Mouse (Mus musculus): ENCODE measurements around the gene Usp35. TPM values are rescaled to one million over a fixed set of nuclear protein-coding genes. Genes with fewer than 3 reads are reported as not detected.

Gene Usp35
- polyA plus RNA-seq, 1 experiment from 2014 or later = 1.8 TPM

DNA sequence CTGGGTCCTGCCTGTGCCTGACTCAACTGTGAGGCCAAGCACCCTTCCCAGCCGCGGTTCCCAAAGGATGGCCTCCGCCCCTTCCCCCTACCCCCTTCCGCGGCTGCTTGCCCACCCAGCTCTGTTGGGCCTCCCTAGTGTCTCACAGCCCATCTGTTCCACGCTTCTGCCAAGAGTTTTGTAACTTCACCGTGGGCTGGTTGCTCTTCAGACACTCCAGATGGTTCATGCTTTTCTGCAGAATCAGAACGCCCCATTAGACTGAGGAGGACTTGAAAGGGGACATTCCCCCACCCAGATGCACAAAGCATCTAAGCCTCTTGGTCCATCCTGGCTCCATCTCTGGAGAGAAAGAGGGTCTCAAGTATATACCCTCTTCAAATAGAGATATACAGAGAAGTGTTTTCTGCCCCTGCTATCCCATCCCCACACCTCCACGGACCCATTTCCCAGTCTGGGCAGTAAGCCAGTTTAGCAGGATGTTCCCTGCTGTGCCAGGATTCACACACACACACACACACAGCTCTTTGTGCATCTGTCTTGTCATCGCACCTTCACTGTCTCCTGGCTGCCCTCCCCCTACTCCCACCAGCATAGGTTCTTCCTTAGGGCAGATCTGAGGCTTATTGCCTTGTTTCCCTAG, 13.5 kb upstream of the Usp35 start:
- Histone ChIP-seq H3K9ac (no peak overlapping the region), H3K4me3 (replicated peaks) (no peak overlapping the region), H3K36me3 (no peaks in the 10 kb centered on the region), H3K4me2 (no peak overlapping the region), H3K4me1 (0 out of 2 replicates have a peak, but pooled peaks cover 6% of the 10 kb centered on the region), H3K27me3 (replicated peaks) (no peaks in the 10 kb centered on the region), H3K9me3 (no peaks in the 10 kb centered on the region), H3K27ac (no peak overlapping the region; the same call in 1 of the 2 replicates)
- no peak for ATAC-seq (ENCODE audit: insufficient read depth, low FRiP score, low read depth)
- WGBS = 55% methylated on average over 10 of the region's 10 CpGs

DNA sequence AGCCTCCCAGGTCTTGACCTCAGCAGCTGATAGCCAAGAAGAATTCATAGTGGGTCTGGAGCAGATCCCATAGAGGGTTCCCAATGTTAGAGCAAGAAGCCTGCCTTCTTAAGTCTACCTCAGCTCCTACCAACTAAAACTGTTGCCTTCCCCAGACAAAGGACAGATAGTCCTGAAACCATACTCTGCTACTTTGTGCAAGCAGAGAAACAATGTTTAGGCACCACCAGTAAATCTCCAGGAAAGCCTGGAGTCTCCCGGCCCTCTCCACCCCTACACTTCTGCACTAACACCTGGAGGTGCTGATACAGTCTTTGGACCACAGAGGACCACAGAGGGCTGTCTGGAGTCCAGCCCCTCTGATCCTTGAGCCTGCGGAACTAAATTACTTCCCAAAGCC, 12.8 kb upstream of the Usp35 start:
- ATAC-seq (ENCODE audit: insufficient read depth, low FRiP score, low read depth) = no peak

DNA sequence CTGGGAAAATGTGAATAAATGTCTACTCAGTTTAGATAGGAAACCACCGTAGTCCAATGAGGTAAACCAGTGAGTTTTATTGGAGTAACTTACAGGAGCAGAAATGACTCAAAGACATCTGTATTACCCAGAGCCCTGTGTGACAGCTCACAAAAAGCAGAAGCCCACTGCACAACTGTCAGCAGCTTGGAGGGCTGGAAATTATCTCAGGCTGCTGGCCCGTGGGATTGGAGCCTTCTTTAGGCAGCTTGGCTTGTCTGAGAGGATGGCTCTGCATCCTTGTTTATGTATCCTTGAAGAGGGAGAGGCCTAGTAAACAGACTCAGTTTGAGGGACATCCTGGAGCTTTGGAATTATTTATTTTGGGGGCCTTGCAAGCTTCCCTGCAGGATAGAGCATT, 11.1 kb upstream of the Usp35 start:
- Histone ChIP-seq H3K4me1 (0 out of 2 replicates have a peak, but pooled peaks cover 6% of the 10 kb centered on the region), H3K9me3 (no peaks in the 10 kb centered on the region), H3K27me3 (replicated peaks) (no peaks in the 10 kb centered on the region), H3K36me3 (no peaks in the 10 kb centered on the region), H3K4me2 (no peak overlapping the region), H3K9ac (no peak overlapping the region), H3K27ac (peak overlapping the region; percentile 60; the same call in 1 of the 2 replicates), H3K4me3 (replicated peaks) (no peak overlapping the region)
- no peak; the same call in 1 of the 2 replicates for ATAC-seq (ENCODE audit: insufficient read depth, low FRiP score, low read depth)
- WGBS = 34% methylated on average over 2 of the region's 2 CpGs

More for the DNA sequence above, 12.8 kb upstream of the Usp35 start:
- WGBS = 84% methylated on average over 2 of the region's 2 CpGs
- H3K4me3 ChIP-seq (replicated peaks) = no peak overlapping the region
- H3K9me3 ChIP-seq = no peaks in the 10 kb centered on the region
- no peak overlapping the region for H3K4me2 ChIP-seq
- 0 out of 2 replicates have a peak, but pooled peaks cover 6% of the 10 kb centered on the region for H3K4me1 ChIP-seq
- no peak overlapping the region for H3K9ac ChIP-seq
- H3K27ac ChIP-seq = no peak overlapping the region; the same call in 1 of the 2 replicates
- no peaks in the 10 kb centered on the region for H3K27me3 ChIP-seq (replicated peaks)
- H3K36me3 ChIP-seq = no peaks in the 10 kb centered on the region

DNA sequence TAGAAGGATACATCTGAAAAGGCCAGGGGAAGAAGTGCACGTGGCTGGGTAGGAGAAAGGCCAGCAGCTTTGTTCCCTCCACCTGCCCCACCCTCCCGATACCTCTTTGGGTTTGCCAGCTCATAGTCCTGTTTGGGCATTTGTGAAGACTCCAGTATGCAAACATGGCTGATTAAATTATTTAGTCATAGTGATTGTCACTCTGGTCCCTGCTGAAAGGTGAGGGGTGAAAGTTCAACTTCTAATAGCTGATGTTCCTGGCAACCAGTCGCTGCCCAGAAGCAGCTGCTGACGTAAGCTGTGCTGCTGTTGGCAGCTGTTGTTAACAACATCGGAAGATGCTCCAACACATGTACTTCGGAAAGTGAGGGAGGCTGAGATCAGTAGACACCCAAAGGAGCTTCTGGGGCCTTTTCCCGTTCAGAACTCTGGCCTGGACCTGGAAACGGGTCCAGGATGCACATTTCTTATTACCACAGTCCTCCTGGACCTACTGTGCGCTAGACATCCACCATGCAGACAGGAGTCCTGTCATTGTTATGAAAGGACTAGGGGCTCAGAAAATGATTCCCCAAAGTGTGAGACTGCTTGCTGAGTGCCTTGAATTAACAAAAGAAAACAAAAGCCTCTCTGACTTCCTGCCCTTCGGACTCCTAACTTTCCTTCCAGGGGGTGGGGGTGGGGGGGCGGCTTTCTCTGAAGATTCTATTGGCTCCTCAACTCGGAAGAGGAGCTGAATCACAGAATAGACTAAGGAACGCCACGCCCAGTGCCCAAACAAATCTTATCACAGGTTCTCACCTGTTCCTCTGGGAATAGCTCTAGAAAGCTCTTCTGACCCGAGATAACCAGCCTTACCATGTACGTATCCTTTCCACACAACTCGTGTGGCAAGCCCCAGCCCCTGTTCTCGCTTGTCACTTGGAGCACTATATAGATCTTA, 9.4 kb upstream of the Usp35 start:
- peak overlapping the region; percentile 40; the same call in 1 of the 2 replicates for H3K27ac ChIP-seq
- H3K36me3 ChIP-seq = no peaks in the 10 kb centered on the region
- H3K9ac ChIP-seq = no peak overlapping the region
- no peaks in the 10 kb centered on the region for H3K9me3 ChIP-seq
- WGBS = 58% methylated on average over 18 of the region's 18 CpGs
- no peak overlapping the region for H3K4me2 ChIP-seq
- H3K4me1 ChIP-seq = 0 out of 2 replicates have a peak, but pooled peaks cover 6% of the 10 kb centered on the region
- H3K27me3 ChIP-seq (replicated peaks) = no peaks in the 10 kb centered on the region
- no peak overlapping the region for H3K4me3 ChIP-seq (replicated peaks)
- peak; percentile 50; the same call in 1 of the 2 replicates for ATAC-seq (ENCODE audit: insufficient read depth, low FRiP score, low read depth)

DNA sequence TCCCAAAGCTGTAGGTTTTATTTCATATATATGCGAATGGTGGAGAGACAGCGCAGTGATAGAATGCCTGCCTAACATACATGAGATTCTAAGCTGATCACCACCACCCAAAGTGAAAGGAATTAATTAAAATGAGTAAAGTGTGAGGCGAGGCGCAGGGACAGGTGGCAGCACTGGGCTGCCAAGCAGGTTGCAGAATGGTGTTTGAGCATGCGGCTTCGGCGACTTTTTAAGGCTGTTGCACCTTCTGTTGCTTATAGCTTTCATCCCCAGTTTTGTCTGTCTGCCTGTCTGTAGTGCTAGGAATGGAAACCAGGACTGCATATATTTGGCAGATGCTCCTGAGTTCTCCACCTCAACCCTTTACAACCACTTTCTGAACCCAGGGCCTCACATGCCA, 7.8 kb upstream of the Usp35 start:
- H3K4me3 ChIP-seq (replicated peaks) = no peak overlapping the region
- no peak overlapping the region for H3K9ac ChIP-seq
- H3K4me1 ChIP-seq = 0 out of 2 replicates have a peak, but pooled peaks cover 6% of the 10 kb centered on the region
- ATAC-seq (ENCODE audit: insufficient read depth, low FRiP score, low read depth) = no peak
- no peaks in the 10 kb centered on the region for H3K9me3 ChIP-seq
- no peak overlapping the region for H3K4me2 ChIP-seq
- no peaks in the 10 kb centered on the region for H3K36me3 ChIP-seq
- H3K27ac ChIP-seq = no peak overlapping the region
- 88% methylated on average over 7 of the region's 7 CpGs for WGBS
- no peaks in the 10 kb centered on the region for H3K27me3 ChIP-seq (replicated peaks)

DNA sequence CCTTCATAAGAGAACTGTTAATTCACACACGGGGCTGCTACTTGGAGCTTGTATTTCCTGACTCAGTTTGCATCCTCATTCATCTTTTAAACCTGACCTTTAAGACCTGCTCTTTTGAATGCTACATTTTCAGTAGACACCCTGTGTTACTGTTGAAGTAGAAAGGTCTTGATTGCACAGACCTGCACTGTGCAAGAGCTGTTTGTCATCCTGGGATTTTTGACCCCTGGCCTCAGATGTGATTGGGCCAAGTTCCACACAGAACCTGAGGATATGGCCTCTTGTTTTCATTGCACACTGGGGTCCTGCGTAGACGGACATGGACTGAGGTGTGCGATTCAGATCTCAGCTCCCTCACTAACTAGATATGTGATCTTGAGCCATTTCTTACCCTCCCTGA, 6.8 kb upstream of the Usp35 start:
- H3K4me3 ChIP-seq (replicated peaks) = no peak overlapping the region
- H3K9me3 ChIP-seq = no peaks in the 10 kb centered on the region
- H3K36me3 ChIP-seq = no peaks in the 10 kb centered on the region
- H3K9ac ChIP-seq = no peak overlapping the region
- H3K4me1 ChIP-seq = 0 out of 2 replicates have a peak, but pooled peaks cover 6% of the 10 kb centered on the region
- WGBS = 62% methylated on average over 4 of the region's 4 CpGs
- no peak for ATAC-seq (ENCODE audit: insufficient read depth, low FRiP score, low read depth)
- H3K27me3 ChIP-seq (replicated peaks) = no peaks in the 10 kb centered on the region
- peak overlapping the region; percentile 26; the same call in 1 of the 2 replicates for H3K27ac ChIP-seq
- no peak overlapping the region for H3K4me2 ChIP-seq

DNA sequence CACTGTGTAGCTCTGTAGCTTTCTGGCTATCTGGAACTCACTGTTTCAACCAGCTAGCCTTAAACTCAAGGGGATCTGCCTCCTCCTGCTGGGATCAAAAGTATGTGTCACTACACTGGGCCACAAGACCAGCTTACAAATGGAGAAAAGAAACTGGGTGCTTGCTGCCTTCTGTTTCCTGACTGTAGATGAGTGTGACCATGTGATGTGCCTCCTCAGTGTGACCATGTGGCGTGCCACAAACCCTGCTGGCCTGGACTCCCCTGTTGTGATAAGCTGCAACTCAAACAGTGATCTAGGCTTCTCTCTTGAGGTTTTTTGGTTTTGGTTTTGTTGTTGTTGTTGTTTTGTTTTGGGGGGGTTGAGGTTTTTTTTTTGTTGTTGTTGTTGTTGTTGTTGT, 4.9 kb upstream of the Usp35 start:
- no peak for ATAC-seq (ENCODE audit: insufficient read depth, low FRiP score, low read depth)
- no peaks in the 10 kb centered on the region for H3K36me3 ChIP-seq
- H3K27me3 ChIP-seq (replicated peaks) = no peaks in the 10 kb centered on the region
- 86% methylated on average over 1 of the region's 1 CpGs for whole genome bisulfite sequencing
- no peak overlapping the region for H3K27ac ChIP-seq
- H3K9ac ChIP-seq = no peak overlapping the region
- H3K9me3 ChIP-seq = no peaks in the 10 kb centered on the region
- 0 out of 2 replicates have a peak, but pooled peaks cover 6% of the 10 kb centered on the region for H3K4me1 ChIP-seq
- no peak overlapping the region for H3K4me3 ChIP-seq (replicated peaks)
- H3K4me2 ChIP-seq = no peak overlapping the region

DNA sequence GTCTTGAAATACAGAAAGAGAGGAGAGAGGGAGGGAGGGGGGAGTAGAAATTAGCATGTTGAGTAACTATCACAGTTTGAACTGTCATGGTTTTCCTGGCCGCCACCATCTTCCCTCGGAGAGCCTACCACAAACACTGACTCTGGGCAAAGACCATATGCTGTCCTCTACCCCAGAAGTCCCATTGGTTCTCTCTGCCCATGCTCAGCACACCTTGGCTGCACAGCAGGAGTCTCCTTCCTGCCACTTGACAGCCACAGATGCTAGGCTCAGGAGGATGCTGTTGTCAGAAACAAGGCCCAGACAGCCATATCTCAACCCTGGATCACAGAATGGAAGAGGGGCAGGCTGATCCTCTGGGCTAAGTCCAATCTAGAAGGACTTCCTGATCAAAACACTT, 2.6 kb upstream of the Usp35 start:
- no peak for ATAC-seq (ENCODE audit: insufficient read depth, low FRiP score, low read depth)
- H3K4me2 ChIP-seq = no peak overlapping the region
- no peak overlapping the region for H3K27ac ChIP-seq
- H3K9ac ChIP-seq = no peak overlapping the region
- peaks cover 4% of the 10 kb centered on the region; the same call in 1 of the 2 replicates for H3K4me1 ChIP-seq
- H3K36me3 ChIP-seq = no peaks in the 10 kb centered on the region
- H3K27me3 ChIP-seq (replicated peaks) = no peaks in the 10 kb centered on the region
- 87% methylated on average over 2 of the region's 2 CpGs for WGBS
- H3K9me3 ChIP-seq = no peaks in the 10 kb centered on the region
- no peak overlapping the region for H3K4me3 ChIP-seq (replicated peaks)

DNA sequence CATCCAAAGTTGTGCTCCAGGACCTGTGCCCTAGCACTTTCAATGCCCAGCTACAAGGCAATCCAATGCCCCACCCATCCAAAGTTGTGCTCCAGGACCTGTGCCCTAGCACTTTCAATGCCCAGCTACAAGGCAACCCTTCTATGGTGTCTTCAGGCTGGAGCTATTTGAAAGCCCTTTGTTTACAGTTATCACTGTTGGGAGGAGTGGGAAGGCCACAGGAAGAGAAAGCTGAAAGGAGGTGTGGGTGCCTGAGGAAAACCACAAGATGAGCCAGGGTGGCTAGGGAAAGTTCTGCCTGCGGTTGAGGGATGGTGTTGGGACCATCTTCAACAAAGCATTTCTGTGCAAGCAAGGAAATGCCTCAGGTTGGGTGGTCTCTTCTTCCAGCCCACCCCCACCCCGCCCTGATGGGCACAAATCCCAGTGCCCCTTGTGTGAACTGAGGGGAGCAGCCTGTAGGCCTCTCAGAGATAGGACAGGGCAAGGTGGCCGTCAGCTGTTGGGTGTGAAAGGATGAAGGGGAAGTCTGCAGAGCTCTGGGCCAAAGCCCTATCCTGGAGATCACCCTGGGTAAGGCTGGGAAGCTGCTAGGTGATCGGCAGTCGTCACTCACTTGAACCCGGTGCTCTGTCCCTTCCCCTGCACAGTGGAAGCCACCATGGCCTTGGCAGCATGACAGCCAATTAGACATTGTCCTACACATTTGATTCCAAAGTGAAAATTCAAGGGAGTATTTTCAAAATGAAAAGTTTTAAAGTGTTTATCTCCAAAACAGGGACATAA, 1.5 kb upstream of the Usp35 start:
- Histone ChIP-seq H3K9ac (no peak overlapping the region), H3K9me3 (no peaks in the 10 kb centered on the region), H3K27ac (no peak overlapping the region), H3K27me3 (replicated peaks) (no peaks in the 10 kb centered on the region), H3K4me3 (replicated peaks) (peak overlapping the region; percentile 90; the same call in 1 of the 2 replicates), H3K4me2 (peak overlapping the region; percentile 87), H3K4me1 (peaks cover 10% of the 10 kb centered on the region; the same call in 1 of the 2 replicates), H3K36me3 (no peaks in the 10 kb centered on the region)
- 80% methylated on average over 6 of the region's 6 CpGs for WGBS
- ATAC-seq (ENCODE audit: insufficient read depth, low FRiP score, low read depth) = no peak

DNA sequence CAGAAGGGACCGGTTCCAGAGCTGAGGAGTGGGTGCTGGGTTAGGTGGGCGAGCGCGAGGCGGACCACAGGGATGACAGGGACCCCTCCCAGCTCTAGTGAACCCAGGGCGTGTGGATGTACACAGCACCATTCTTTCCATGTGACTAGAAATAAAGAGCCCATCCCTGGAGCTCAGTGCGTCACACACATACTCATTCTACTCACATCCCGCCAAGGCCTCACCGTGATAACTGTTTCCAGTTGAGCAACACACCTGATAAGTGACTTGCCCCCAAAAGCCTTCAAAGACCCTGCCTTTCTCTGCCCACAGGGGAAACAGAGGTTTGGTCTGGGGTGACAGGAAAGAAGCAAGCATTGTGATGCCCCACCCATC, 834 bp upstream of the Usp35 start:
- peak overlapping the region; percentile 87 for H3K4me2 ChIP-seq
- H3K9ac ChIP-seq = peak overlapping the region; percentile 61; the same call in 1 of the 2 replicates
- no peak overlapping the region for H3K27ac ChIP-seq
- WGBS = 3% methylated on average over 9 of the region's 9 CpGs
- H3K27me3 ChIP-seq (replicated peaks) = no peaks in the 10 kb centered on the region
- H3K9me3 ChIP-seq = no peaks in the 10 kb centered on the region
- no peaks in the 10 kb centered on the region for H3K36me3 ChIP-seq
- peaks cover 10% of the 10 kb centered on the region; the same call in 1 of the 2 replicates for H3K4me1 ChIP-seq
- no peak; the same call in none of the 2 replicates for ATAC-seq (ENCODE audit: insufficient read depth, low FRiP score, low read depth)
- peak overlapping the region; percentile 90 for H3K4me3 ChIP-seq (replicated peaks)

DNA sequence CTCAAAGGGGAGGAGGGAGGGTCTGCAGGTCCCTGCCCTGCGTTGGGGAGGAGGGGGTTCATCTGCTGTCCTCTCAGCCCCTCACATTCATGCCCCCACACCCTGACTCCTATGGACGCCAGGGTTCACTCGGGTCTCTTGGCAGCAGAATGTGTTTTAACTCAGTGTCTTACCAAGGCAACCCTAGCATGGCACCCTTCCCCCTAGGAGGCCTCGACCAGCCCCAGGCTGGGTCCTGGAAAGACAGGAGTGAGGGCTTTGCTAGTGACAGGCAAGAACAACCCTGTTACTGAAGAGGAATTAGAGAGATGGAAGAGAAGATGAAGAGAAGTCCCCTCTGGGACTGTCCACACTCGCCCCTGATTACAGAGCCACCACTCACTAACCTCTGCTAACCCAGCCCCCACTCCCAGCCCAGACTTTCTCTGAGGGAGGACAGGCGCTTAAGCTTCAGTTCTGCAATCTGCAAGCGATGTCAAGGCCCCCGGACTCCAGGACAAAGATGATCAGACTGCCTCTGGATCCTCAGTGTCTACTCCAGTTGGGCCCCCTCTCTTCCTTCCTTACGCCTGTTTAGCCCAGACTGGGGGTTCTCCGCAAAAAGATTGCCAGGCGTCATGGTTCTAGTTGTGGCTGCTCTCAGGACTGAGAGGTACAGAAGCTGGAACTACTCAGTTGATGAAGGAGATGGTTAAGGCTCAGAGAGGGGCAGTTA, 732 bp downstream of the Usp35 start:
- H3K9ac ChIP-seq = peak overlapping the region; percentile 54; the same call in 1 of the 2 replicates
- peaks cover 9% of the 10 kb centered on the region for H3K27me3 ChIP-seq (replicated peaks)
- H3K4me1 ChIP-seq = peaks cover 10% of the 10 kb centered on the region; the same call in 1 of the 2 replicates
- H3K9me3 ChIP-seq = no peaks in the 10 kb centered on the region
- H3K36me3 ChIP-seq = no peaks in the 10 kb centered on the region
- no peak overlapping the region for H3K27ac ChIP-seq
- H3K4me2 ChIP-seq = peak overlapping the region; percentile 87
- WGBS = 58% methylated on average over 11 of the region's 11 CpGs
- ATAC-seq (ENCODE audit: insufficient read depth, low FRiP score, low read depth) = no peak
- peak overlapping the region; percentile 90 for H3K4me3 ChIP-seq (replicated peaks)

Measured in stomach, embryonic 15.5 days (tissue).